Mouse (Mus musculus) fat pad, adult 2 months (tissue): ENCODE results near the gene Maz.

Source experiments
- DNase-seq: peaks from one replicate; pipeline ENCODE4 v3.0.0-alpha.2; 2011; ENCODE audit warnings: low read depth, low spot score; ENCODE audit errors: extremely low read depth

The Maz gene

DNA sequence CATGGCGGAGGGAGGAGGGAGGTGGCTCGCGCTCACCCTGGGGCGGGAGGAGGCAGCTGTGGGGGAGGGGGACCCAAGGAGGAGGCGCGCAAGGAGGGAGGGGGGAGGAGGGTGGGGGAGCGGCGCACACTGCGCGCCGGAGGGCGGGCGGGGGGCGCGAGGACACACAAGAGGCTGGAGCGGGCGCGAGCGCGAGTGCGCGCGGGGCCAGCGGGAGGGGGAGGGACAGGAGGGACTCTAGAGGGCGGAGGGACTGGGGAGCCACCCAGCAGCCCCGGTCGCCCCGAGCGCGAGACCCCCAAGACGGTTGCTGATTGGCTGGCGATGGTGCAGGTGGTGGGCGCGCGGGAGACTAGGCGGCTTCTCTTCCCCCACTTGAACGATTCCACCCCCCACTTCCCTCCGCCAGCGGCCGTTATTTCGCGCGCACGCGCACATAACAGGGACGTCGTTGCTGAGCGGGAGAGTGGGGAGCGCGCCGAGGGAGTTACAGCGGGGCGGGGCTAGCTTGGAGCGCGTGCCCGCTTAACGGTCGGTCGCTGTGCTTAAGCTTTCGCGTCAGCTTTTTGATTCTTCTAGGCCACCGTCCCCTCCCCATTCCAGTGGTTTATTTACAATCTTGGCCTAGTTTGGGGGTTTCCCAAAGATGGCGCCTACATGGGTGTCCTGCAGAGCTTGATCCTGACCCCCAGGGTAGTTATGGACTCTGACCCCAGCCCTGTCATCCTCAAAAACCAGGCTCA, at the start of gene Maz:
Gene Maz (minus strand): TSS at position 54 of the 743 bp plus-strand sequence.
- peak; percentile 87 for DNase-seq

GRCm38 (mm10) chr7:127076188-127076587, 49.4 kb upstream of the Maz start:
- no peak for DNase-seq

- no peak for DNase-seq
Measured at GRCm38 (mm10) chr7:127073221-127073620, 46.4 kb upstream of the Maz start.

DNA sequence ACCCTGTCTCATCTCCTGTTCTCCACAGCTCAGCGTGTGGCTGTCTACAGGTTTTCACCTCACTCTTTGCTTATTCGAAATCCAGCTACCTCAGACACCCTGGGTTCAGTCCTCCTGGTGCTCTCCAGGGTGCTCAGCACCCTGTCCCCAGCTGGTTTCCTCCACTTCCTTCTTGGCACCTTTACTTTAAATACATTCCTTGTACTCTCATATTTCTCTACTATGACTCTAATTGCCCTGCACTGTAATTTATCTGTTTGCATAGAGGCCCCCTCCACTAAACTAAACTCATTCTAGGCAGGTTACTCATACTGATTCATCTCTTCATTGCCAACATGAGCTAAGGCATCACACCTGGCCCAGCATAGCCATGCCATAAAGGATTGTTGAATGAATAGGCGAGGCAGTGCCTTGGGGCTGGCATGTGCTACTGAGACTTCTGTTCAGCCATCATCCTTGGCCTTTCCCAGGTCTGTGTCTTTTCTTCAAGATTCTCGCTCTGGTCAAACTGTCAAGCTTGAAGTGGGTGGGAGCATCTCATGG, 44.1 kb upstream of the Maz start:
- DNase-seq: no peak

- no peak for DNase-seq
Measured at GRCm38 (mm10) chr7:127066317-127066716, 39.5 kb upstream of the Maz start.

- no peak for DNase-seq
Measured at GRCm38 (mm10) chr7:127065538-127065937, 38.7 kb upstream of the Maz start.

- DNase-seq: no peak
Measured at GRCm38 (mm10) chr7:127055026-127055585, 28.3 kb upstream of the Maz start.

DNA sequence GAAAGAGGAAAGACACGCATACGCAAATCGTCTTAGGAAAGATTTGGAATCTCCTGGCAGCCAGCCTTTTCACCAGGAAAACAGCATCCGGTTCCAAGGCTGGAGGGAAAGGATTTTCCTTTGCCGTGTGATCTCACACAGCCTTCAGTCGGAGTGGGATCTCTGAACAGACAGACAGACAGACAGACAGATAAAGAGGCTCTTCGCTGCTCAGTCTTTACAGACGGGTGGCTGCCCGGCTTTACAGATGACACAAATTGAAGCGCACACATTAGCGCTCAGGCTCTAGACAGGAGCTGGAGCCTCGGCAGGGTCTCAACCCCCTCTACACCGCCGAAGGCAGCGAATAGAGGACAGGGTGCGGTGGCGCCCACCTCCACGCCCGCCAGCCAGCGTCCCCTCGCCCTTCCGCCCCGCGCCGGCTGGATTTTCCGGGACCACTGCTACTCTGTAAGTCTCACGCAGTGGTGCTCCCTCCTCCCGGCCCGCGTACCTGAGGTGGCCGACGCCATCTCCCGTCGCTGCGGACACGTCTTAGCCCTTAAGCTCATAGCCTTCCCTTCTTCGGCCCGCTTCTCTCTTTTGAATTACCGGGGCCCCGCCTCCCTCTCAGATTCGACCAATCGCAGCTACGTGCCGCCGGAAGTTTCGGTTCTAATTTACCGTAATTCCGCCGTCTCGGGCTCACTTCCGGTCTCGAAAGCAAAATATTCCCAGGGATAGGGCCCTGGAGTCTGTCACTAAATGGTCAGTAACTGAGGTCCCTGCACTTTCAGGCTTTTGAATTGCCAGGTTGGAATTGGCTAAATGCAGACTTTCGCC, 15.2 kb upstream of the Maz start, which contains the start of gene Kif22:
Gene Kif22 (minus strand): TSS at position 621 of the 822 bp plus-strand sequence.
- DNase-seq: no peak

DNA sequence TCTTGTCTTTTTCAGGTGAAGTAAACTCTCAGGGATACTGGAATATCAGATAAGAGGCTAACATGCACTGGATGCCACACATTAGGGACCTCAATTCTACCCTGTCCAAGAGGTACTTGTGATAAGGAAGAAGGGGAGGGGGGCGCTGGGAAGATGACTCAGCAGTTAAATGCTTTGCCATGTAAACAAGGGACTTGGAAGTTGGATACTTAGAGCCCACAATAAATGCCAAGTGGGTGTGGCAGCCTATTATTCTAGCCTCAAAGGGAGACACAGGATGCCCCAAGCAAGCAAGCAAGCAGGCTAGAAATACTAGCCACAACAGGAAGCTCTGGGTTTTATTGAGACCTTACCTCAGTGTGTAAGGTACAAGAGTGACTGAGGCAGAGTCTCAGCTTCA, 4.4 kb upstream of the Maz start:
- DNase-seq: no peak

DNA sequence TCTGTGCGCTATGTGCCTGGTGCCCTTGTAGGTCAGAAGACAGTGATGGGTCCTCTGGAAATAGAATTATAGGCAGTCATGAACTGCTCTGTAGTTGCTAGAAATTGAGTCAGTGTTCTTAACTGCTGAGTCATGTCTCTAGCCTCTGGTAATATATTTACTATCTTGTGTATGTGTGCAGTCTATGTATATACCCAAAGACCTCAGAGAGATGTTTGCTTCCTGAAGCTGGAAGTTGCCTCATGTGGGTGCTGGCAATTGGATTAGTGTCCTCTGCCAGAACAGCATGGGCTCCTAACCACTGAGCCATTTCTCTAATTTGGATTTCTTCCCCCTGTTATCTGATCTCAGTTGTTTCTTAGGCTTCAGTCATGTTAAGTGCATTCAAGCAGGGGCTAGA, 3.3 kb upstream of the Maz start:
- DNase-seq: no peak

GRCm38 (mm10) chr7:127027885-127028284, 1.0 kb upstream of the Maz start:
- DNase-seq: no peak

- no peak for DNase-seq
Measured at GRCm38 (mm10) chr7:127026616-127026983, 237 bp downstream of the Maz start.

- no peak for DNase-seq
Measured at GRCm38 (mm10) chr7:127026161-127026600, 656 bp downstream of the Maz start.

- no peak for DNase-seq
Measured at GRCm38 (mm10) chr7:127025556-127026160, 1.2 kb downstream of the Maz start.

- no peak for DNase-seq
Measured at GRCm38 (mm10) chr7:127024755-127025555, 1.9 kb downstream of the Maz start.

DNA sequence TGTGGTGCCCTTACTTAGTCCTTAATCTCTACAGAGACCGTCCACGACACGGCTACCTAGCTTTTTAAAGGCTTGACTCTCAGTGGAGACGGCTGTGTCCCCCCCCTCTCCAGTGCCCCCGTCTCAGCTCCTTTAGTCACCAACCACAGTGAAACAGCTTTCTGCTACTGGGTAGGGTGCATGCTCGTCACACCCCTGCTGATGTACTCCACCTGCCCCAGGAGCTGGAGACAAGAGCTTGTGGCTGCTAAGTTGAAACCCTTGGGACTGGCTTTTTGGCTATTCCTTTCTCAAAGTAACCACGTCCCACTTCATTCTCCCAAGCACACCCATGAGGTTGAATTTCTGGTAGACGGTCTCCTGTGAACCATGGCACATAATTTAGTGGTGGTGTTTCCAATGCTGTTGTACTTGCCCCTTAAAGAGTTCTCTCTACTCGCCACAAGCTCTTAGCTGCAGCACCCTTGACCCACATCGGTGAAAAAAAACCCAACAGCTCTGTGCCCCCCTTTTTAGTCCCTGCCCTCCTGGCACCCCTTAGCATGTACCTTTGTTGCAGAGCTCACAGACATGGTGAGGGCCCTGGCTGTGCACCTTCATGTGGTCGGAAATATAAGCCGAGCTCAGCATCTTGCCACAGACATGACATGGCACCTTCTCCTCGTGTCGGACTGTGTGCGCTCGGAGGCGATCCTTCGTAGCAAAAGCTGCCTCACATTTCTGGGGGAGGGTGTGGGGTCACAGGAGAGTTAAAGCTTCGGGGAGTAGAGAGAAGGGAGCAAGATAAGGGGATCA, 2.7 kb downstream of the Maz start:
- no peak for DNase-seq

DNA sequence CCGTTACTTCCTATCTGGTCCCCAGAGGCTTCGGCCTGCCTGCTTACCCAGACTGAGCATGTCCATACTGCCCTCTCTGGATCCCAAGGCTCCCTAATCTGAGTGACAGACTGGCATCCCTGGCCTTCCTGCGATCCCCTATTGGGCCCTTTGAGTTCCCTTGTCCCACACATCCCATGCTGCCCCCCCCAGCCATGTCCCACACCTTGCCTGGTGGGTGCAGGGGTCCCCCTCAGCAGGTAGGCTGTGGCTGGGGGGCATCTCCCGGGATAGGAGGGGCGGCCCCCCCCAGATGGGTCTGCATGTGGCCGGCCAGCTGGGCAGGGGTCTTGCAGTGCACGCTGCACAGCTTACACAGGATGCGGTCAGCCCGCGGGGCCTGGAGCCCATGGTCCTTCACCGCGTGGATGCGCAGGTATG, 3.6 kb downstream of the Maz start:
- no peak for DNase-seq

DNA sequence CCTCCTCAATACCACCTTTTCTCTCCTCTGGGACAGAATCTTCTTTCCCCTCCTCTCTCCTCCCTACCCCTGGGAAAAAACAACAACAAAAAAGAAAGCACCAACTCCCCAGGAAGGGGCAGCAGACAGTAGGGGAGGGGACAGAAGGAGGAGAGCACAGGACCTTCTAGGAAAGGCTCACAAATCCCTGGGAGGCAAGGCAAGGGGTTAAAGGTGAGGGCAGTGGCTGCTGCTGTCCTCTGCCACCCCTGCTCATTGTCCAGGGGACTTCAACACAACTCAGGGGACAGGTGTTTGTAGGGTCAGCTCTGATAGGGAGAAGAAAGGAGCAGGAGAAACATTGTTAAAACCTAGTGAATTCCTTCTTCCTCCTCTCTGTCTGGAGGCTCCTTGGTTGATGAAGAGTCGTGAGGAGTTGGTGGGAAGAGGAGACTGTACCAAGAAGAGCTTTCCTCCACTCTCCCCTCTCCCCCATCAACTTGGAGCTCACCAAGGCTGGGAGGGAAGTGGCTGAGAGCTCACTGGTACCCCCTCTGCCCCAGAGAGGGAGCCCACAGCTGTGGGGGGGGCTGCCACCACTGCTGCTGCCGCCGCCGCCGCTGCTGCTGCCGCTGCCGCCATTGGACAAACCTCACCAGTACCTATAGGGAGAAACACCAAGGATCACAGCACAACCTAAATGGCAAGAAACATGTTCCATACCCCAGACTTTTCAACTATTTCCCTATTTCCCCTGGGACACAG, 4.1 kb downstream of the Maz start:
- DNase-seq: no peak
